Mouse (Mus musculus): Measurements from ENCODE around the gene Nemf. TPM values are rescaled to one million over a fixed set of nuclear protein-coding genes. Genes with fewer than 3 reads are reported as not detected.

Nemf gene
- polyA plus RNA-seq, 1 experiment from 2014 or later: 84.7 TPM

DNA sequence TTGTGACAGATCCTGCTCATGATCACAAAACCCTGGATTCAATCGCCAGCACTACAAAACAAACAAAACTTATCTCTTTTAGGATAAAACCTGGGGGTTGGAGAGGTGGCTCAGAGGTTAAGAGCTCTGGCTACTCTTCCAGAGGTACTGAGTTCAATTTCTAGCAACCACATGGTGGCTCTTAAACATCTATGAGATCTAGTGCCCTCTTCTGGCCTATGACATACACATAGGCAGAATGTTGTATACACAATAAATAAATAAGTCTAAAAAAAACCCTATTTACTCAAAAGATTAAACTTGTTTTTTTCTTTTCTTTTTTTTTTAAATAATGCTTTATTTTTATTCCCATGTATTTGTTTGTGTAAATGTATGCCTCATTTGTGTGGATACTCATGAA, 5.3 kb downstream of the Nemf start:
- 85% methylated on average over 1 of the region's 1 CpGs for WGBS

DNA sequence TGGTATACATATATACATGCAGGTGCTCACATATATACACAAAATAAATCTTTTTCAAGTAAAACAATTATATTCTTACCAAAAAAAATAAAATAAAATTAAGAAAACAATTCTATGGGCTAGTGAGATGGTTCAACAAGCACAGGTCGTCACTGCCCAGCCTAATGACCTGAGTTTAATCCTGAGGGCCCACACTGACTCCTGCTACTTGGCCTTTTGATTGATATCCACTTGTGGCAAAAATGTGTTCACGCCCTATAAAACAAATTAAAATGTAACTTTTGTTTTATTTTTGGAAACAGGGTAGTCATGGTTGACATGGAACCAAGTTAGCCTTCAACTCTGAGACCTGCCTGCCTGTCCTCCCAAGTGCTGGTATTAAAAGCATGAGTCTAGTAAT, 7.0 kb downstream of the Nemf start:
- Histone ChIP-seq H3K27ac (no peak overlapping the region), H3K4me3 (no peak overlapping the region), H3K4me2 (no peak overlapping the region), H3K27me3 (no peaks in the 10 kb centered on the region), H3K9me3 (no peaks in the 10 kb centered on the region), H3K4me1 (no peaks in the 10 kb centered on the region), H3K9ac (no peak overlapping the region), H3K36me3 (peaks cover 68% of the 10 kb centered on the region)
- no peak for ATAC-seq (ENCODE audit: insufficient number of reproducible peaks, low FRiP score, low TSS enrichment, low read depth)
- WGBS: 85% methylated on average over 2 of the region's 2 CpGs

More for the DNA sequence above, 5.3 kb downstream of the Nemf start:
- Histone ChIP-seq H3K27ac (no peak overlapping the region), H3K9ac (no peak overlapping the region), H3K9me3 (no peaks in the 10 kb centered on the region), H3K4me3 (no peak overlapping the region), H3K27me3 (no peaks in the 10 kb centered on the region), H3K4me2 (no peak overlapping the region), H3K4me1 (peaks cover 7% of the 10 kb centered on the region; the same call in 1 of the 2 replicates), H3K36me3 (peaks cover 57% of the 10 kb centered on the region)
- ATAC-seq (ENCODE audit: insufficient number of reproducible peaks, low FRiP score, low TSS enrichment, low read depth): no peak

GRCm38 (mm10) chr12:69333547-69333946, 23.4 kb downstream of the Nemf start:
- H3K4me1 ChIP-seq: no peaks in the 10 kb centered on the region
- H3K9me3 ChIP-seq: no peaks in the 10 kb centered on the region
- no peak overlapping the region for H3K27ac ChIP-seq
- no peak overlapping the region for H3K9ac ChIP-seq
- H3K4me3 ChIP-seq: no peak overlapping the region
- ATAC-seq (ENCODE audit: insufficient number of reproducible peaks, low FRiP score, low TSS enrichment, low read depth): no peak
- H3K27me3 ChIP-seq: no peaks in the 10 kb centered on the region
- no peak overlapping the region for H3K4me2 ChIP-seq
- H3K36me3 ChIP-seq: peaks cover 56% of the 10 kb centered on the region
- 86% methylated on average over 2 of the region's 2 CpGs for WGBS

DNA sequence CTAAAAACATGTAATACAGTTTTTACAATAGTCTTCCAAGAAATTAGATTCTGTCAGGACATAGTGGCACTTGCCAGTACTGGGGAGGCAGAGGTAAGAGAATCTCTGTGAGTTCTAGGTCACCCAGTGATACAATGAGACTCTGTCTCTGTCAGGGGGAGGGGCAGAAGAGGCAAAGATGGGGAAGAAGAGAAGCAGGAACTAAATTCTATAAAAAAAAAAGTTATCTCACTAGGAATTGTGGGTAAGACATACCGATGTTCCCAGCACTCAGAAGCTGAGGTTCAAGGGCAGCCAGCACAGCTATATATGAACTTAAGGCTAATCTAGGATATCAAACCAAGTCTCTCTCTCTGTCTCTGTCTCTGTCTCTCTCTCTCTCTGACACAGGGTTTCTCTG, 24.8 kb downstream of the Nemf start:
- Histone ChIP-seq H3K36me3 (peaks cover 57% of the 10 kb centered on the region), H3K4me1 (no peaks in the 10 kb centered on the region), H3K9ac (no peak overlapping the region), H3K9me3 (no peaks in the 10 kb centered on the region), H3K4me2 (no peak overlapping the region), H3K4me3 (no peak overlapping the region), H3K27ac (no peak overlapping the region), H3K27me3 (no peaks in the 10 kb centered on the region)
- ATAC-seq (ENCODE audit: insufficient number of reproducible peaks, low FRiP score, low TSS enrichment, low read depth): no peak
- 97% methylated on average over 1 of the region's 1 CpGs for WGBS

- 90% methylated on average over 3 of the region's 3 CpGs for WGBS
- Histone ChIP-seq H3K4me3 (no peak overlapping the region), H3K4me1 (no peaks in the 10 kb centered on the region)
Measured at GRCm38 (mm10) chr12:69331187-69331586, 25.8 kb downstream of the Nemf start.

GRCm38 (mm10) chr12:69318431-69318830, 38.5 kb downstream of the Nemf start:
- no peak overlapping the region for H3K9ac ChIP-seq
- no peak overlapping the region for H3K27ac ChIP-seq
- H3K4me1 ChIP-seq: no peaks in the 10 kb centered on the region
- H3K9me3 ChIP-seq: no peaks in the 10 kb centered on the region
- peaks cover 73% of the 10 kb centered on the region for H3K36me3 ChIP-seq
- H3K4me3 ChIP-seq: no peak overlapping the region
- no peak for ATAC-seq (ENCODE audit: insufficient number of reproducible peaks, low FRiP score, low TSS enrichment, low read depth)
- no peak overlapping the region for H3K4me2 ChIP-seq
- H3K27me3 ChIP-seq: no peaks in the 10 kb centered on the region

More at GRCm38 (mm10) chr12:69331187-69331586, 25.8 kb downstream of the Nemf start:
- ATAC-seq (ENCODE audit: insufficient number of reproducible peaks, low FRiP score, low TSS enrichment, low read depth): no peak
- no peaks in the 10 kb centered on the region for H3K9me3 ChIP-seq
- no peak overlapping the region for H3K27ac ChIP-seq
- no peak overlapping the region for H3K4me2 ChIP-seq
- H3K36me3 ChIP-seq: peaks cover 53% of the 10 kb centered on the region
- no peak overlapping the region for H3K9ac ChIP-seq
- no peaks in the 10 kb centered on the region for H3K27me3 ChIP-seq

DNA sequence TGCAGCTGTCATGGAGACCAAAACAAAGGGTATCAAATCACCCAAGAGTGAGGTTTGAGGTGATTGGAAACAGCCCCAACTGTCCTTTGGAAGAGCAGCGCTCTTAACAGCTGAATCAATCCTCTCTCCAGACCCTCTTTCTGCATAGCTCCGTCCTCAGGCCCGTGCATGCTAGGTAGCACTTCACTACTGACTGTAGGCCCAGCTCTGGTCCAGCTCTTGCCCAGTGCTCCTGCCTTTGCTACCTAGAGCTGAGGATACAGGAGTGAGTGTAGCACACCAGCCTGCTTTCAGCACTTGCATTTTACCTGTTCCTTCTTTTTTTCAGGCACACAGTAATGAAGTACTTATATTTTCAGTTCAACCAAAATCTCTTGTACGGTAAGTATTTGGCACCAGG, 47.3 kb downstream of the Nemf start:
- H3K9me3 ChIP-seq: no peaks in the 10 kb centered on the region
- H3K4me1 ChIP-seq: no peaks in the 10 kb centered on the region
- no peak overlapping the region for H3K9ac ChIP-seq
- no peak overlapping the region for H3K4me3 ChIP-seq
- H3K36me3 ChIP-seq: peaks cover 89% of the 10 kb centered on the region
- no peaks in the 10 kb centered on the region for H3K27me3 ChIP-seq
- no peak overlapping the region for H3K4me2 ChIP-seq
- WGBS: 91% methylated on average over 4 of the region's 4 CpGs
- H3K27ac ChIP-seq: no peak overlapping the region
- ATAC-seq (ENCODE audit: insufficient number of reproducible peaks, low FRiP score, low TSS enrichment, low read depth): no peak

- Histone ChIP-seq H3K4me2 (no peak overlapping the region), H3K27me3 (no peaks in the 10 kb centered on the region), H3K9me3 (no peaks in the 10 kb centered on the region), H3K4me3 (no peak overlapping the region), H3K9ac (no peak overlapping the region), H3K36me3 (peaks cover 91% of the 10 kb centered on the region), H3K4me1 (no peaks in the 10 kb centered on the region), H3K27ac (no peak overlapping the region)
- 92% methylated on average over 7 of the region's 7 CpGs for WGBS
- no peak for ATAC-seq (ENCODE audit: insufficient number of reproducible peaks, low FRiP score, low TSS enrichment, low read depth)
Measured at GRCm38 (mm10) chr12:69306333-69306732, 50.6 kb downstream of the Nemf start.

- Histone ChIP-seq H3K27ac (no peak overlapping the region), H3K4me2 (no peak overlapping the region), H3K27me3 (no peaks in the 10 kb centered on the region), H3K36me3 (peaks cover 80% of the 10 kb centered on the region), H3K9me3 (no peaks in the 10 kb centered on the region), H3K4me3 (no peak overlapping the region), H3K9ac (no peak overlapping the region), H3K4me1 (peaks cover 6% of the 10 kb centered on the region)
- ATAC-seq (ENCODE audit: insufficient number of reproducible peaks, low FRiP score, low TSS enrichment, low read depth): no peak
- 88% methylated on average over 2 of the region's 2 CpGs for WGBS
Measured at GRCm38 (mm10) chr12:69304051-69304450, 52.9 kb downstream of the Nemf start.

DNA sequence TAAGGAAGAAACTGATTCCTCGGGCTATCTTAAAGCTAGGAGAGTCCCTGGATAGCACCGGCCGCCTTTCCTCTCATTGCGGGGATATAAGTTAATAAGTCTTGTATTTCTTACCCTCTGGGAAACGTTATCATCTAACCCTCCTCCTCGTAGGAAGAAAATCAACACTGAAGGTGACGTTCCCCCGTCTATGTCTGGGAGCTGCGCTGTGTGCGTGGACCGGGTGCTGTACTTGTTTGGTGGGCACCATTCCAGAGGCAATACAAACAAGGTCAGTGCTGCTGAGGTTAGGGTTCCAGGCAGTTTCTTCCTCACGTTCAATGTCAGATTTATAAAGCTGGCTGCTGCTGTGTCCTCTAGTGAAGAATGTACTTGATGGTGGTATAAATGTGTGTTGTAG, 54.8 kb downstream of the Nemf start:
- no peak for ATAC-seq (ENCODE audit: insufficient number of reproducible peaks, low FRiP score, low TSS enrichment, low read depth)
- 95% methylated on average over 12 of the region's 12 CpGs for WGBS

GRCm38 (mm10) chr12:69300391-69300790, 56.6 kb downstream of the Nemf start:
- no peaks in the 10 kb centered on the region for H3K27me3 ChIP-seq
- H3K4me2 ChIP-seq: no peak overlapping the region
- no peak overlapping the region for H3K9ac ChIP-seq
- WGBS: 67% methylated on average over 2 of the region's 2 CpGs
- no peaks in the 10 kb centered on the region for H3K9me3 ChIP-seq
- H3K4me3 ChIP-seq: no peak overlapping the region
- peaks cover 44% of the 10 kb centered on the region for H3K36me3 ChIP-seq
- H3K27ac ChIP-seq: no peak overlapping the region
- peaks cover 27% of the 10 kb centered on the region for H3K4me1 ChIP-seq
- ATAC-seq (ENCODE audit: insufficient number of reproducible peaks, low FRiP score, low TSS enrichment, low read depth): no peak

More for the DNA sequence above, 54.8 kb downstream of the Nemf start:
- Histone ChIP-seq H3K4me1 (peaks cover 21% of the 10 kb centered on the region), H3K9ac (no peak overlapping the region), H3K4me3 (no peak overlapping the region), H3K36me3 (peaks cover 62% of the 10 kb centered on the region), H3K27ac (no peak overlapping the region), H3K4me2 (no peak overlapping the region), H3K9me3 (no peaks in the 10 kb centered on the region), H3K27me3 (no peaks in the 10 kb centered on the region)

DNA sequence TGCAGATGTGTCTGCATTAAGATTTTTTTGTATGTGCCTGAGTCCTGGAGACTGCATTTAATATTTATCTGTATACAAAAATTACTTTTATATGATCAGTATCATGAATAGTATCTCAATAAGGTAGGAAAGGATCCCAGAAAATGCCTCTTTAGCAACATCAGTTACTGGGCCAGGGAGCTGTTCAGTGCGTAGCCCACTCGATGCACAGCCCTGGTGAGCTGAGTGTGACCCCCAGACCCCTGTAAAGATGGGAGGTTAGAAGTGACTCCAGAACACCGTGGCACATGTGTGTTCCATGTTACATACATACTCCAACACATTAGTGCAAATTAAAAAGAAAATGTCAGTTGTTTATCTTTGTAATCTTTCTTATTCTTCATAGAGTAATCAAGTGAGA, 57.1 kb downstream of the Nemf start:
- Histone ChIP-seq H3K27me3 (no peaks in the 10 kb centered on the region), H3K27ac (no peak overlapping the region), H3K9ac (no peak overlapping the region)

GRCm38 (mm10) chr12:69299231-69299630, 57.7 kb downstream of the Nemf start:
- Histone ChIP-seq H3K27ac (no peak overlapping the region), H3K36me3 (peaks cover 35% of the 10 kb centered on the region), H3K9me3 (no peaks in the 10 kb centered on the region), H3K4me3 (no peak overlapping the region), H3K27me3 (no peaks in the 10 kb centered on the region), H3K4me2 (no peak overlapping the region), H3K9ac (no peak overlapping the region), H3K4me1 (peaks cover 27% of the 10 kb centered on the region)
- WGBS: 45% methylated on average over 12 of the region's 12 CpGs
- ATAC-seq (ENCODE audit: insufficient number of reproducible peaks, low FRiP score, low TSS enrichment, low read depth): no peak

More for the DNA sequence above, 57.1 kb downstream of the Nemf start:
- Histone ChIP-seq H3K36me3 (peaks cover 39% of the 10 kb centered on the region), H3K4me1 (peaks cover 27% of the 10 kb centered on the region), H3K4me3 (no peak overlapping the region), H3K4me2 (no peak overlapping the region), H3K9me3 (no peaks in the 10 kb centered on the region)
- 81% methylated on average over 3 of the region's 3 CpGs for WGBS
- no peak for ATAC-seq (ENCODE audit: insufficient number of reproducible peaks, low FRiP score, low TSS enrichment, low read depth)

Data from limb, embryonic 15.5 days (tissue).